Mouse (Mus musculus) forebrain, postnatal 0 days (tissue): Measurements from ENCODE around the gene Sgms1. TPM values are rescaled to one million over a fixed set of nuclear protein-coding genes. Genes with fewer than 3 reads are reported as not detected.
A peak's percentile ranks its signal among the peaks of the same experiment; 100 is the strongest.

Experiments used
- ATAC-seq: fragments of 200-750 bp; cut with Nextera tagmentation; 2 replicates; pipeline ENCODE4 v1.8.0; 2017; ENCODE audit warnings: mild to moderate bottlenecking, moderate library complexity
- DNase-seq: peaks from one replicate; pipeline ENCODE4 v3.0.0-alpha.2; 2015
- H3K27ac ChIP-seq: fragments of 300-500 bp; sonication (generic); 2 replicates; pipeline ENCODE4 v1.5.1; 2014; ENCODE audit warnings: low read depth, mild to moderate bottlenecking, antibody characterized with exemption, low read length, moderate library complexity, mixed read lengths
- H3K27me3 ChIP-seq: fragments of 300-500 bp; sonication (generic); 2 replicates; pipeline ENCODE4 v1.6.1; 2014; ENCODE audit warnings: mild to moderate bottlenecking, low read length, mixed read lengths; ENCODE audit not compliant: insufficient read depth
- H3K36me3 ChIP-seq: fragments of 300-500 bp; sonication (generic); 2 replicates; pipeline ENCODE4 v1.6.1; 2014; ENCODE audit warnings: mild to moderate bottlenecking, moderate library complexity; ENCODE audit not compliant: insufficient read depth
- H3K4me1 ChIP-seq: fragments of 300-500 bp; sonication (generic); 2 replicates; pipeline ENCODE4 v1.6.1; 2014; ENCODE audit warnings: antibody characterized with exemption; ENCODE audit not compliant: insufficient read depth
- H3K4me2 ChIP-seq: fragments of 300-500 bp; sonication (generic); 2 replicates; pipeline ENCODE4 v1.6.1; 2014; ENCODE audit warnings: low read depth, mild to moderate bottlenecking, moderate library complexity
- H3K4me3 ChIP-seq: fragments of 300-500 bp; sonication (generic); 2 replicates; pipeline ENCODE4 v1.5.1; 2014; ENCODE audit warnings: low read depth, low read length, mixed read lengths
- H3K9ac ChIP-seq: fragments of 300-500 bp; sonication (generic); 2 replicates; pipeline ENCODE4 v1.6.1; 2014; ENCODE audit warnings: mild to moderate bottlenecking
- H3K9me3 ChIP-seq: fragments of 300-500 bp; sonication (generic); 2 replicates; pipeline ENCODE4 v1.6.1; 2016; ENCODE audit warnings: low read length
- CTCF ChIP-seq: sonication (generic); IDR thresholded peaks from 2 replicates; pipeline ENCODE4 v1.5.1; 2016; ENCODE audit warnings: antibody characterized with exemption, control low read depth, low read depth
- WGBS: fragments of 180-500 bp; shearing (Covaris S2); extraction: QIAGEN DNeasy Blood & Tissue Kit; methylation state at CpG from one replicate; pipeline ENCODE4 v1.1.7; 2014; 5-methylcytosine and 5-hydroxymethylcytosine counted together
- polyA plus RNA-seq: library from polyadenylated mRNA; unstranded; fragments of >200 nt; fragmentation: Nextera tagmentation; extraction: Ambion mirVana; gene quantifications from 2 replicates; pipeline ENCODE4 v1.2.1, GENCODE M21; 2015
- total RNA-seq: library from RNA; depleted of rRNA; stranded (reverse); fragments of >200 nt; gene quantifications from 2 replicates; pipeline ENCODE4 v1.2.3, GENCODE M21; 2014; rRNA removed

The Sgms1 gene
- total RNA-seq (24.3 and 27.2 TPM in 2 replicates), polyA plus RNA-seq (8.2 and 17.0 TPM in 2 replicates)

DNA sequence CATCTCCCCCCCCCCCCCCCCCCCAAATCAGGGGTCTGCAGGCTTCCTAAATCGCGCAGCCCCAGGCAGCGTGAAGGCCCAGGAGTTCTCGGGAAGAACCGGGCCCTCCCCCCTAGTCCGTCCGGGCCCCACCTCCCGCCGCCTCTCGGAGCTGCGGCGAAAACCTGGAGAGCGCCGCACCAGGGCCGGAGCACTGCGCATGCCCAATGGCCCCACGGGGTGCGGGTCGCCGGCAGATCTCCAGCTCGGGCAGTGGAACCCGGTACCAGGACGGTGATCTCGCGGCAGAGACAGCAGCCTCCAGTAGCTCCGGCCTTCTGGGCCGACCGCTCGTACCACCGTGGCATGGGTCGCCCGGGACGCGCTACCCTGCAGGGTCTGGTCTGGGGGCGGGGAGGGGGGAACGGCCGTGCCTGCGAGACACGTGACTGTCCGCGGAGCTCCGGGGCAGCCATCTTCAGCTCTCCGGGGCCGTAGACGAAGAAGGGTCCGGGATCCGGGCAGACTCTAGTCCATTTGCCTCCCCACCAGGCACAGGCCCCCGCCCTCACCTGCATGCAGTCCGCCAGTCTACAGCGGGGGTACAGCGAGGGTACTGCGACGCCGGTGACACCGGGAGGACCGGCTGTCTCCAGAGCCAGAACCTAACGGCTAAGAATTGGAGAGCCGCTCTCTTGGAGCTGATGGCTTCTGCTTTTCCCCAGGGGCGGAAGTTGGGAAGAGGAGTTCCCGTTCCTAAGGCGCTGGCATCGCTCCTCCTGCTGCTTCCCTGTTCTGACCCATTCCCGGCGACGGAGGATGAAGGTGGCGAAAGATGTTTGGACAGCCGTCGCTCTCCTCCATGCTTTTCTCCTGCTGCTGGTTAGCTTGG, at the start of gene Sgms1:
Gene Sgms1, minus strand, starts transcription at position 714 of the 871 bp plus-strand sequence.
- TF ChIP-seq CTCF, result no peak
- WGBS, result under 1% methylated on average over 66 of the region's 68 CpGs
- Histone ChIP-seq H3K36me3 (no peaks in the 10 kb centered on the region), H3K27me3 (no peaks in the 10 kb centered on the region), H3K4me3 (peak within 1 kb of the TSS; percentile 87), H3K9me3 (no peaks in the 10 kb centered on the region), H3K4me2 (peak within 1 kb of the TSS; percentile 88), H3K9ac (peak within 1 kb of the TSS; percentile 87), H3K4me1 (no peaks in the 10 kb centered on the region), H3K27ac (peak within 1 kb of the TSS; percentile 92)
- ATAC-seq, result peak; percentile 93
- peak; percentile 93 for DNase-seq

GRCm38 (mm10) chr19:32425856-32426255, 36.3 kb upstream of the Sgms1 start:
- no peaks in the 10 kb centered on the region for H3K27me3 ChIP-seq
- H3K4me1 ChIP-seq, result no peaks in the 10 kb centered on the region
- H3K27ac ChIP-seq, result no peak overlapping the region
- WGBS, result 92% methylated on average over 3 of the region's 3 CpGs
- H3K4me3 ChIP-seq, result no peak overlapping the region
- TF ChIP-seq CTCF, result no peak
- DNase-seq (no peak), ATAC-seq (no peak)
- no peaks in the 10 kb centered on the region for H3K36me3 ChIP-seq
- H3K9ac ChIP-seq, result no peak overlapping the region
- H3K4me2 ChIP-seq, result no peak overlapping the region
- no peaks in the 10 kb centered on the region for H3K9me3 ChIP-seq

DNA sequence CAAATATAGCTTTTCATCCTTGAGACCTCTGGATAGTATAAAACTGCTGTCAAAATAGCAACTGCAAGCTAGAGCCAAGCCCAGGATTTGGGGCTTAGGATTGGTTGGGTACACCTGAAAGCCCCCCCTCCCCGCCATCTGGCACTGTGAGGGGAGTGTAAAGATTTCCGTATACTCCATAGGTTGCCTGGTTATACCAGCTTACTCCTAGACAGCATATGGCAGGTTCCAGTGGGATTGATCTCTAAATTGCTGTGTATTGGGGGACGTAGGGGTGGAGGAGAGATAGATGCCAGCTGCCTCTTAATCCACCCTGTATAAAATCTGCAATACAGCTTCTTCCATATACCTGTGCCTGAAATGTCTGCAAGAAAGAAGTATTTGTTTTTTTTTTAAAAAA, 35.2 kb upstream of the Sgms1 start:
- Histone ChIP-seq H3K27me3 (no peaks in the 10 kb centered on the region), H3K27ac (no peak overlapping the region), H3K9ac (no peak overlapping the region), H3K9me3 (no peaks in the 10 kb centered on the region), H3K36me3 (no peaks in the 10 kb centered on the region), H3K4me3 (no peak overlapping the region), H3K4me1 (no peaks in the 10 kb centered on the region), H3K4me2 (no peak overlapping the region)
- no peak for TF ChIP-seq CTCF
- DNase-seq (no peak), ATAC-seq (no peak)
- WGBS, result 83% methylated on average over 3 of the region's 3 CpGs

DNA sequence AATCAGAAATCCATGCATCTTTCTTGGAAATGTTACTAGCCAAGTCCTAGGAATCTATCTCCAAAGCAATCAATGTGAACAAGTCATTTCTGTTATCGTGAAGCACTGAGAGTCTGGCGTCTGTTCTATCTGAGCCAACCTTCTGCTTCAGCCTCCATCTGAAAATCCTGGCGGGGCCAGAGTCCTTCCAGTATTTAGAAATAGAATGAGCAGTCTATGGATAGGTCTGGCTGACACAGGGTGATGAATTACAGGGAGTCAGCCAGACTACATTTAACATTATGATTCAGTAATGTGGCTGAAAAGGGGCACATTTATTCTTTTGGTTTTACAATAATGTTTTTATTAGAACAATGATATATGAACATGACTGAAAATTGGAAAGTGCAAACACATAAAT, 29.6 kb upstream of the Sgms1 start:
- H3K4me3 ChIP-seq, result no peak overlapping the region
- H3K4me2 ChIP-seq, result no peak overlapping the region
- DNase-seq, result peak; percentile 32
- no peaks in the 10 kb centered on the region for H3K36me3 ChIP-seq
- H3K4me1 ChIP-seq, result no peaks in the 10 kb centered on the region
- H3K27me3 ChIP-seq, result no peaks in the 10 kb centered on the region
- TF ChIP-seq CTCF, result no peak
- no peak overlapping the region for H3K27ac ChIP-seq
- ATAC-seq, result peak; percentile 76
- WGBS, result 64% methylated on average over 3 of the region's 3 CpGs
- H3K9ac ChIP-seq, result no peak overlapping the region
- H3K9me3 ChIP-seq, result no peaks in the 10 kb centered on the region

DNA sequence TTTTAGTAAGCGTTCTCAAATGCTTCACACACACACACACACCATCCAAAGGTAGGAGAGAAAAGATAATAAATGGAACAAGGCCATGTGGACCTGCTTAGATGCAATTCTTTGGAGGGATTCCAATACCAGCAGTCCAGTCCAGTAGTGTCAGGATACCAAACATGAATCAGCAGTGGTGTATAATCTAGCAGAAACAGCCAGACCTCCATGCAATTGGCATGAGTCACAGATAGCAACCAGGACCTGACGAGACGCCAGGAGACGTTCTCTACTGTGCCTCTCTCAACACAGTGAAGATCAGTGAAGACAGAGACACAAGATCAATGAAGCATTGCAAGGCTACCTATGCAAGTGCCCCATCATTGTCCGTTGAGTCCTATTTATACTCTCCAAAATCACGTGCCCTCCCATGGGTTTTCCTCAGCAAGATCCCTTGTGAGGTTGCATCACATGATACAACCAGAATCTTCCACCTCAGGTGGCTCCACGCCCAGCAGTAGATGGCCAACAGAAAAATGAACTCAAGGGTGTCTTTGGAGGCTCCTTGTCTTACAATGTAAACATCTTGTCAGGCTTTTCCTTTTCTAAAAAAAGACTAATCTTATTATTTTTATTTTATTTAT, 27.3 kb upstream of the Sgms1 start:
- Histone ChIP-seq H3K27me3 (no peaks in the 10 kb centered on the region), H3K4me3 (no peak overlapping the region), H3K27ac (no peak overlapping the region), H3K36me3 (no peaks in the 10 kb centered on the region), H3K9me3 (no peaks in the 10 kb centered on the region), H3K4me2 (no peak overlapping the region), H3K9ac (no peak overlapping the region), H3K4me1 (no peaks in the 10 kb centered on the region)
- TF ChIP-seq CTCF, result no peak
- no peak for DNase-seq
- no peak for ATAC-seq
- WGBS, result 86% methylated on average over 7 of the region's 7 CpGs

GRCm38 (mm10) chr19:32409603-32410360, 20.3 kb upstream of the Sgms1 start:
- H3K4me1 ChIP-seq, result no peaks in the 10 kb centered on the region
- H3K9ac ChIP-seq, result no peak overlapping the region
- TF ChIP-seq CTCF, result no peak
- no peak overlapping the region for H3K4me2 ChIP-seq
- no peak for ATAC-seq
- H3K4me3 ChIP-seq, result no peak overlapping the region
- no peak for DNase-seq
- no peak overlapping the region for H3K27ac ChIP-seq
- no peaks in the 10 kb centered on the region for H3K9me3 ChIP-seq
- no peaks in the 10 kb centered on the region for H3K36me3 ChIP-seq
- no peaks in the 10 kb centered on the region for H3K27me3 ChIP-seq
- WGBS, result 79% methylated on average over 8 of the region's 8 CpGs
